Mouse (Mus musculus): ENCODE results near the gene Avpr1b. TPM values are rescaled to one million over a fixed set of nuclear protein-coding genes. Genes with fewer than 3 reads are reported as not detected.

Gene Avpr1b
- polyA plus RNA-seq (2012; rRNA removed) = not detected in 2 replicates
- polyA plus RNA-seq (2014; fragmentation: Nextera tagmentation; extraction: Ambion mirVana) = not detected in 2 replicates

DNA sequence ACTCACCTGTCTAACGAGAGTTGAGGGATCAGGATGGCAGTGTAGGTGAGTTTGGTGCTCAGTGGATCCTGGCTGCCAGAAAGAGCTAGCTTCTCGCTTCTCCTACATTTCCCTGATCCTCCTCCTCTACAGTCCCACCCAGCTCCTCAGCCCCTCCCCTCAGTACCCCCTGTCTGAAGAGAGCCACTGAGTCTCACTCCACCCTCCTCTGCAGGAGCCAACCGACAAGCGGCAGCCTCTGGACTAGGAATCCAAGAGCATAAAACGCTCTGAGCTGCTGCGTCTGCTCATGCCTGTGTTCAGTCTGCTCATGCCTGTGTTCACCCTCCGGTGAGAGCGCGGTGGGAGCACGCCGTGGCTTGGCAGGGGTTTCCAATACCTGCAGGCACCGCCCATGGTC, at the start of gene Avpr1b:
Avpr1b (plus strand) TSS at position 335 of the 400 bp plus-strand sequence.
- WGBS (ENCODE audit: insufficient replicate concordance) = 25% methylated on average over 12 of the region's 12 CpGs
- H3K36me3 ChIP-seq (replicated peaks; ENCODE audit: control insufficient read depth, insufficient read depth, low read depth) = no peaks in the 10 kb centered on the region
- no peak within 1 kb of the TSS for H3K4me3 ChIP-seq (ENCODE audit: insufficient read depth in 1 of 2, low read depth in 2 of 2, low read length in 2 of 2)
- H3K9me3 ChIP-seq (ENCODE audit: control insufficient read depth, low read length) = no peaks in the 10 kb centered on the region
- H3K4me1 ChIP-seq (replicated peaks; ENCODE audit: control insufficient read depth in 2 of 2, insufficient read depth in 2 of 2, low read length in 1 of 2) = no peaks in the 10 kb centered on the region
- DNase-seq (ENCODE audit: low read depth in 3 of 3, low spot score in 3 of 3) (no peak), ATAC-seq (ENCODE audit: insufficient read depth) (no peak)
- H3K4me2 ChIP-seq (ENCODE audit: low read depth) = no peak within 1 kb of the TSS
- H3K9ac ChIP-seq (replicated peaks) = no peak within 1 kb of the TSS
- no peak within 1 kb of the TSS for H3K27ac ChIP-seq
- no peak for TF ChIP-seq CTCF (IDR thresholded peaks at IDR 0.05; ENCODE audit: low read depth)
- no peak for TF ChIP-seq EP300 (IDR thresholded peaks at IDR 0.05; ENCODE audit: low read depth)
- H3K27me3 ChIP-seq (ENCODE audit: control insufficient read depth, insufficient read depth, low read length) = peaks cover 2% of the 10 kb centered on the region

DNA sequence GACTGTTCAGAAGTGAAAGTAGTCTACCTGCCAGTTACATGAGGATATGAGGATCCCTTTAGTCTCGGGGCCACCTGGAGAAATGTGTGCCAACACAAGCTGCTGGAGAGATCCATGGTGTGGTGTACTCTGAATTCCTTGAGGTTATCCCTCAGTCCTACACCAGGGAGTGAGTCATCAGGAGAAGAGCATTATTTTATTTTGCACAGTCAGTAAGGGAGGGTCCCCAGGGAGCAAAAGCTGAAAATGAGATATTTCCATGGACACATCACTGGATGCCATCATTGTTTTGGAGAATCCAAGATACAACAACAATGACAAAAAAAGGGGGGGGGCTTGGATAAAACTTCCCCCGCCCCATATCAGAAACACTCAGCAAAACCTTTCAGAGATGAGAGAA, 47.1 kb upstream of the Avpr1b start:
- DNase-seq (ENCODE audit: low read depth in 3 of 3, low spot score in 3 of 3) = no peak
- H3K9me3 ChIP-seq (ENCODE audit: control insufficient read depth, low read length) = no peaks in the 10 kb centered on the region
- H3K27me3 ChIP-seq (ENCODE audit: control insufficient read depth, insufficient read depth, low read length) = no peaks in the 10 kb centered on the region
- no peaks in the 10 kb centered on the region for H3K4me1 ChIP-seq (replicated peaks; ENCODE audit: control insufficient read depth in 2 of 2, insufficient read depth in 2 of 2, low read length in 1 of 2)
- TF ChIP-seq CTCF (IDR thresholded peaks at IDR 0.05; ENCODE audit: low read depth) (no peak), EP300 (IDR thresholded peaks at IDR 0.05; ENCODE audit: low read depth) (no peak)
- H3K36me3 ChIP-seq (replicated peaks; ENCODE audit: control insufficient read depth, insufficient read depth, low read depth) = no peaks in the 10 kb centered on the region
- no peak overlapping the region for H3K9ac ChIP-seq (replicated peaks)
- WGBS (ENCODE audit: insufficient replicate concordance) = 57% methylated on average over 2 of the region's 2 CpGs
- no peak overlapping the region for H3K27ac ChIP-seq
- no peak for ATAC-seq (ENCODE audit: insufficient read depth)
- H3K4me3 ChIP-seq (ENCODE audit: insufficient read depth in 1 of 2, low read depth in 2 of 2, low read length in 2 of 2) = no peak overlapping the region
- H3K4me2 ChIP-seq (ENCODE audit: low read depth) = no peak overlapping the region

DNA sequence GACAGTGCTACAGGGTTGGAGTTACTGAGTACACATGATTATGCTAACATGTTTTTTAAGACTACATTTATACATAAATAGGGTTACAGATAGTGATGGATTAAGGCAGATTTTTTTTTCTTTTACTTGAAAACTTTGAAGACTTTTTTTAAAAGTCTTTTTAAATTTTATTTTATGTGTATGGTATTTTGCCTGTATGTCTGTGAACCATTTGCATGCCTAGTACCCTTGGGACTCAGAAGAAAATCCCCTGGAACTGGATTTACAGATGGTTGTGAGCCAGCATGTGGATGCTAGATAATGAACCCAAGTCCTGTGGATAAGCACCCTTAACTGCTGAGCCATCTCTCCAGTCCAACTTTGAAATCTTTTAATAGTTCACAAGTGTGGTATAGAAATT, 45.6 kb upstream of the Avpr1b start:
- DNase-seq (ENCODE audit: low read depth in 3 of 3, low spot score in 3 of 3) (no peak), ATAC-seq (ENCODE audit: insufficient read depth) (no peak)
- TF ChIP-seq CTCF (IDR thresholded peaks at IDR 0.05; ENCODE audit: low read depth) (no peak), EP300 (IDR thresholded peaks at IDR 0.05; ENCODE audit: low read depth) (no peak)
- Histone ChIP-seq H3K27me3 (ENCODE audit: control insufficient read depth, insufficient read depth, low read length) (no peaks in the 10 kb centered on the region), H3K9ac (replicated peaks) (no peak overlapping the region), H3K9me3 (ENCODE audit: control insufficient read depth, low read length) (no peaks in the 10 kb centered on the region), H3K36me3 (replicated peaks; ENCODE audit: control insufficient read depth, insufficient read depth, low read depth) (no peaks in the 10 kb centered on the region), H3K4me2 (ENCODE audit: low read depth) (no peak overlapping the region), H3K27ac (no peak overlapping the region), H3K4me3 (ENCODE audit: insufficient read depth in 1 of 2, low read depth in 2 of 2, low read length in 2 of 2) (no peak overlapping the region), H3K4me1 (replicated peaks; ENCODE audit: control insufficient read depth in 2 of 2, insufficient read depth in 2 of 2, low read length in 1 of 2) (no peaks in the 10 kb centered on the region)

DNA sequence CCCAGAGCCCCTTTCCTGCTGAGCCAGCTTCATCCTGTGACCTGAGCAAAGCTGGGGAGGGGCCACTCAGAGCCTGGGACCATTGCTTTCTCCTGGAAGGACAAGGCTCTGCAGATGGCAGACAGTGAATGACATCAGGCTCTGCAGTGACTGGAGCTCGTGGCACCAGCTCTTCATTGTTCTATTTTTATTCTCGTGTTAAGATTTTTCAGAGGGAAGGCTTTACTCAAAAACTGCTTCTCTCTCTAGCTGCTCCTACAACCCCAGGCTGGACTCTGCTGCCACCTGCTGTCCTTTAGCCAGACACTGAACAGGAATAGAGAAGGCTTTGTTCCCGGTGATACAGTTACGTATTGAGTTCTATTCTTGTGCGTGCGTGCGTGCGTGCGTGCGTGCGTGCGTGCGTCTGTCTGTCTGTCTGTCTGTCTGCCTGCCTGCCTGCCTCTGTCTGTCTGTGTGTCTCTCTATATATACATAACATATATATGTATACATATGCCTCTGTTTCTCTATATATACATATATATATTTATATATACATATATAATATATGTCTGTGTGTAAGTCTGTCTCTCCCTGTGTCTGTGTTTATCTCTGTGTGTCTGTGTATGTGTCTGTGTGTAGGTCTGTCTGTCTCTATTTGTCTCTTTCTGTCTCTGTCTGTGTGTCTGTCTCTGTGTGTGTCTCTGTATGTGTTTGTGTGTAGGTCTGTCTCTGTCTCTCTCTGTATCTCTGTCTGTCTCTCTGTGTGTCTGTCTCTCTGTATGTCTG, 43.8 kb upstream of the Avpr1b start:
- no peak for TF ChIP-seq EP300 (IDR thresholded peaks at IDR 0.05; ENCODE audit: low read depth)
- peak; percentile 88 for TF ChIP-seq CTCF (IDR thresholded peaks at IDR 0.05; ENCODE audit: low read depth)
- 4% methylated on average over 13 of the region's 13 CpGs for WGBS (ENCODE audit: insufficient replicate concordance)
- ATAC-seq (ENCODE audit: insufficient read depth) (peak; percentile 62; the same call in 1 of the 2 replicates), DNase-seq (ENCODE audit: low read depth in 3 of 3, low spot score in 3 of 3) (peak; percentile 42 to 60 (median 44))
- H3K4me1 ChIP-seq (replicated peaks; ENCODE audit: control insufficient read depth in 2 of 2, insufficient read depth in 2 of 2, low read length in 1 of 2) = no peaks in the 10 kb centered on the region
- no peak overlapping the region for H3K4me3 ChIP-seq (ENCODE audit: insufficient read depth in 1 of 2, low read depth in 2 of 2, low read length in 2 of 2)
- no peaks in the 10 kb centered on the region for H3K27me3 ChIP-seq (ENCODE audit: control insufficient read depth, insufficient read depth, low read length)
- H3K36me3 ChIP-seq (replicated peaks; ENCODE audit: control insufficient read depth, insufficient read depth, low read depth) = no peaks in the 10 kb centered on the region
- H3K27ac ChIP-seq = no peak overlapping the region
- no peak overlapping the region for H3K4me2 ChIP-seq (ENCODE audit: low read depth)
- H3K9ac ChIP-seq (replicated peaks) = no peak overlapping the region
- no peaks in the 10 kb centered on the region for H3K9me3 ChIP-seq (ENCODE audit: control insufficient read depth, low read length)

DNA sequence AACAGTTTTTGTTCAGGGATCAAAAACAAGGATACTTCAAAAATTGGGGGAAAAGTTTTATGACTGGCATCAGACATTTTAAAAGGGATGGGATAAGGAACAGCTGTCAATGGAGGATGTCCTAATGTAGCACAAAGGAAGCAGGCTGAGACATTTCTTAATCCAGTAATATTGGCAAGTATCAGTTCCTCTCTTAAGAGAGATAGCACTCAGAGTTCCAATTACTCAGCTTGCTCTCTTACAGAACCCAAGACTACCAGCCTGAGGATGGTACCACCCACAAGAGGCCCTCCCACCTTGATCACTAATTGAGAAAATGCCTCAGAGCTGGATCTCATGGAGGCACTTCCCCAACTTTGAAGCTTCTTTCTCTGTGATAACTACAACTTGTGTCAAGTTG, 38.5 kb upstream of the Avpr1b start:
- H3K9ac ChIP-seq (replicated peaks) = no peak overlapping the region
- H3K36me3 ChIP-seq (replicated peaks; ENCODE audit: control insufficient read depth, insufficient read depth, low read depth) = no peaks in the 10 kb centered on the region
- no peak overlapping the region for H3K27ac ChIP-seq
- DNase-seq (ENCODE audit: low read depth in 3 of 3, low spot score in 3 of 3) (no peak), ATAC-seq (ENCODE audit: insufficient read depth) (no peak)
- no peaks in the 10 kb centered on the region for H3K9me3 ChIP-seq (ENCODE audit: control insufficient read depth, low read length)
- no peaks in the 10 kb centered on the region for H3K4me1 ChIP-seq (replicated peaks; ENCODE audit: control insufficient read depth in 2 of 2, insufficient read depth in 2 of 2, low read length in 1 of 2)
- H3K4me3 ChIP-seq (ENCODE audit: insufficient read depth in 1 of 2, low read depth in 2 of 2, low read length in 2 of 2) = no peak overlapping the region
- no peaks in the 10 kb centered on the region for H3K27me3 ChIP-seq (ENCODE audit: control insufficient read depth, insufficient read depth, low read length)
- TF ChIP-seq CTCF (IDR thresholded peaks at IDR 0.05; ENCODE audit: low read depth) = no peak
- no peak for TF ChIP-seq EP300 (IDR thresholded peaks at IDR 0.05; ENCODE audit: low read depth)
- H3K4me2 ChIP-seq (ENCODE audit: low read depth) = no peak overlapping the region

Data from liver, embryonic 14.5 days (tissue).